ENCODE assay signal across 15 mouse cellular contexts in genomic region chr2:31094565-31094964, GRCm38 (mm10). TPM values are rescaled to one million over a fixed set of nuclear protein-coding genes. Genes with fewer than 3 reads are reported as not detected.
A peak's percentile ranks its signal among the peaks of the same experiment; 100 is the strongest.
DNase-seq lines count a peak whose midpoint lies in the region; ATAC-seq and TF ChIP-seq lines count a peak whose summit lies in the region.
"Had no signal": no experiment of that assay in that cellular context is flagged by ENCODE, and none has a peak within 500 bp of the region (broad histone marks: within the 10 kb centered on the region; RNA-seq: fewer than 3 reads in every experiment).

No protein-coding gene starts in this region.

- no peak for ATAC-seq in kidney, embryonic 16.5 days (ENCODE audit: low FRiP score, low TSS enrichment)
- ATAC-seq in kidney, postnatal 0 days (replicated peaks; ENCODE audit: low FRiP score, low read depth): no peak
- ATAC-seq in stomach, postnatal 0 days (ENCODE audit: low FRiP score, low TSS enrichment): no peak
- no peak for ATAC-seq in forebrain, postnatal 0 days

- H3K36me3 ChIP-seq in kidney, embryonic 16.5 days (ENCODE audit: insufficient read depth, low read length): peaks cover 2% of the 10 kb centered on the region; the same call in 1 of the 2 replicates
- peaks cover 13% of the 10 kb centered on the region; the same call in 1 of the 2 replicates for H3K36me3 ChIP-seq in ES-E14 (ENCODE audit: control insufficient read depth, insufficient read depth, low read length, poor library complexity, severe bottlenecking)
- 0 out of 2 replicates have a peak, but pooled peaks cover 6% of the 10 kb centered on the region for H3K36me3 ChIP-seq in kidney, postnatal 0 days (ENCODE audit: insufficient read depth, low read length)
- 0 out of 2 replicates have a peak, but pooled peaks cover 4% of the 10 kb centered on the region for H3K36me3 ChIP-seq in stomach, postnatal 0 days (ENCODE audit: control insufficient read depth, insufficient read depth, low read length)
- H3K36me3 ChIP-seq in forebrain, postnatal 0 days (ENCODE audit: insufficient read depth): peaks cover 12% of the 10 kb centered on the region
- H3K36me3 ChIP-seq: hindbrain, embryonic 15.5 days; neural tube, embryonic 15.5 days had no signal

- intact Hi-C loops in gastrocnemius, postnatal 14 days (cut with DNase I; ENCODE audit: low total_unique reads): no loop called here
- intact Hi-C loops in left cerebral cortex, postnatal 14 days (cut with DNase I): no loop called here

- H3K27me3 ChIP-seq in kidney, embryonic 16.5 days (ENCODE audit: insufficient read depth, low read length): no peaks in the 10 kb centered on the region
- H3K27me3 ChIP-seq in kidney, postnatal 0 days (ENCODE audit: insufficient read depth, low read length): no peaks in the 10 kb centered on the region
- no peaks in the 10 kb centered on the region for H3K27me3 ChIP-seq in stomach, postnatal 0 days (ENCODE audit: control insufficient read depth, insufficient read depth, low read length)
- no peaks in the 10 kb centered on the region for H3K27me3 ChIP-seq in forebrain, postnatal 0 days (ENCODE audit: insufficient read depth, low read length)
- H3K27me3 ChIP-seq: hindbrain, embryonic 15.5 days; neural tube, embryonic 15.5 days had no signal

- in situ Hi-C loops in ES-E14 (cut with MboI; ENCODE audit: low sequenced_read_pairs in 2 of 2, unreplicated experiment in 2 of 2): no loop called here

- H3K4me1 ChIP-seq in kidney, embryonic 16.5 days (ENCODE audit: insufficient read depth, low read length): peaks cover 32% of the 10 kb centered on the region
- peaks cover 19 to 39% of the 10 kb centered on the region in 2 experiments for H3K4me1 ChIP-seq in ES-E14 (ENCODE audit: control insufficient read depth in 2 of 2, insufficient read depth in 2 of 2, low read length in 2 of 2, poor library complexity in 1 of 2)
- H3K4me1 ChIP-seq in kidney, postnatal 0 days (replicated peaks; ENCODE audit: insufficient read depth, low read length): 0 out of 2 replicates have a peak, but pooled peaks cover 3% of the 10 kb centered on the region
- H3K4me1 ChIP-seq in stomach, postnatal 0 days (replicated peaks; ENCODE audit: control insufficient read depth, insufficient read depth): no peaks in the 10 kb centered on the region
- H3K4me1 ChIP-seq in forebrain, postnatal 0 days (ENCODE audit: insufficient read depth): no peaks in the 10 kb centered on the region
- H3K4me1 ChIP-seq: hindbrain, embryonic 15.5 days had no signal

- H3K4me2 ChIP-seq in kidney, embryonic 16.5 days (replicated peaks; ENCODE audit: low read depth, low read length): no peak overlapping the region
- no peak overlapping the region for H3K4me2 ChIP-seq in kidney, postnatal 0 days (ENCODE audit: low read length)
- no peak overlapping the region for H3K4me2 ChIP-seq in stomach, postnatal 0 days (replicated peaks; ENCODE audit: low read depth)
- H3K4me2 ChIP-seq in forebrain, postnatal 0 days (ENCODE audit: low read depth): no peak overlapping the region
- H3K4me2 ChIP-seq: hindbrain, embryonic 15.5 days; lung, embryonic 14.5 days; neural tube, embryonic 15.5 days had no signal

- WGBS in kidney, embryonic 16.5 days: 33% methylated on average over 5 of the region's 5 CpGs
- WGBS in kidney, postnatal 0 days: 40% methylated on average over 5 of the region's 5 CpGs
- 44% methylated on average over 5 of the region's 5 CpGs for WGBS in stomach, postnatal 0 days
- 69% methylated on average over 5 of the region's 5 CpGs for WGBS in forebrain, postnatal 0 days

- H3K9ac ChIP-seq in kidney, embryonic 16.5 days (replicated peaks; ENCODE audit: low read length): no peak overlapping the region
- H3K9ac ChIP-seq in ES-E14 (ENCODE audit: insufficient read depth, low read depth, low read length, poor library complexity, severe bottlenecking): no peak overlapping the region
- no peak overlapping the region for H3K9ac ChIP-seq in kidney, postnatal 0 days (ENCODE audit: low read depth, low read length)
- H3K9ac ChIP-seq in stomach, postnatal 0 days (ENCODE audit: low read length): no peak overlapping the region
- H3K9ac ChIP-seq in forebrain, postnatal 0 days: no peak overlapping the region
- H3K9ac ChIP-seq: hindbrain, embryonic 15.5 days; lung, embryonic 14.5 days; neural tube, embryonic 15.5 days had no signal

- H3K27ac ChIP-seq in kidney, embryonic 16.5 days (ENCODE audit: low read length): no peak overlapping the region
- peak overlapping the region; percentile 51; the same call in 1 of the 2 replicates for H3K27ac ChIP-seq in ES-E14 (ENCODE audit: insufficient read depth, low read depth, low read length, poor library complexity, severe bottlenecking)
- H3K27ac ChIP-seq in kidney, postnatal 0 days: 0 out of 2 replicates have a peak overlapping the region, but pooled peaks have one; percentile 31
- no peak overlapping the region for H3K27ac ChIP-seq in stomach, postnatal 0 days (replicated peaks)
- H3K27ac ChIP-seq in forebrain, postnatal 0 days (ENCODE audit: low read depth, low read length): no peak overlapping the region
- H3K27ac ChIP-seq: hindbrain, embryonic 15.5 days; neural tube, embryonic 15.5 days had no signal

- no peaks in the 10 kb centered on the region for H3K9me3 ChIP-seq in kidney, embryonic 16.5 days (ENCODE audit: low read length)
- no peaks in the 10 kb centered on the region for H3K9me3 ChIP-seq in ES-E14 (ENCODE audit: control insufficient read depth, insufficient read depth, low read depth, low read length)
- no peaks in the 10 kb centered on the region for H3K9me3 ChIP-seq in kidney, postnatal 0 days (replicated peaks; ENCODE audit: low read length)
- H3K9me3 ChIP-seq in stomach, postnatal 0 days (ENCODE audit: control insufficient read depth, low read length): no peaks in the 10 kb centered on the region
- H3K9me3 ChIP-seq in forebrain, postnatal 0 days (ENCODE audit: low read length): no peaks in the 10 kb centered on the region
- H3K9me3 ChIP-seq: hindbrain, embryonic 15.5 days; neural tube, embryonic 15.5 days had no signal

- no peak for TF ChIP-seq CTCF in kidney, postnatal 0 days (IDR thresholded peaks at IDR 0.05; ENCODE audit: low read depth)
- no peak for TF ChIP-seq CTCF in stomach, postnatal 0 days (IDR thresholded peaks at IDR 0.05; ENCODE audit: low read depth)
- no peak for TF ChIP-seq CTCF in forebrain, postnatal 0 days (IDR thresholded peaks at IDR 0.05; ENCODE audit: low read depth)

- DNase-seq in kidney, adult 11 months: peak; percentile 39
- no peak for DNase-seq in ES-E14 (ENCODE audit: low read depth, low spot score)
- no peak for DNase-seq in kidney, postnatal 0 days (ENCODE audit: low spot score)
- peak; percentile 36 for DNase-seq in stomach, postnatal 0 days (ENCODE audit: low spot score)
- DNase-seq in forebrain, postnatal 0 days: no peak
- no peak for DNase-seq in gastrocnemius, postnatal 14 days
- DNase-seq in left cerebral cortex, postnatal 14 days (ENCODE audit: low spot score in 2 of 2): no peak
- DNase-seq: cerebellum, adult 9-11 months; heart, adult 11 months; lung, embryonic 14.5 days; right cerebral cortex, adult 18-20 months; spleen, adult 18-20 months had no signal

- H3K4me3 ChIP-seq in kidney, embryonic 16.5 days (ENCODE audit: low read length): no peak overlapping the region
- H3K4me3 ChIP-seq in ES-E14 (ENCODE audit: insufficient read depth in 1 of 2, low read depth in 1 of 2, low read length in 2 of 2, poor library complexity in 1 of 2, severe bottlenecking in 1 of 2): no peak overlapping the region
- H3K4me3 ChIP-seq in kidney, postnatal 0 days (replicated peaks; ENCODE audit: low read depth, low read length): no peak overlapping the region
- no peak overlapping the region for H3K4me3 ChIP-seq in stomach, postnatal 0 days (ENCODE audit: low read depth, low read length)
- no peak overlapping the region for H3K4me3 ChIP-seq in forebrain, postnatal 0 days (ENCODE audit: low read depth, low read length)
- H3K4me3 ChIP-seq: hindbrain, embryonic 15.5 days; neural tube, embryonic 15.5 days had no signal

- TF ChIP-seq EP300 in stomach, postnatal 0 days (optimal IDR thresholded peaks at IDR 0.05): no peak

TF ChIP-seq in ES-E14, 5 proteins besides CTCF, POLR2A, EP300 and RAD21:
- TF ChIP-seq ZC3H11A (IDR thresholded peaks at IDR 0.05; ENCODE audit: borderline replicate concordance, low read depth, low read length): no peak
- TF ChIP-seq ZNF384 (IDR thresholded peaks at IDR 0.05; ENCODE audit: low read depth, low read length): no peak
- no peak for TF ChIP-seq MAFK (IDR thresholded peaks at IDR 0.05; ENCODE audit: insufficient read depth, low read depth, low read length)

RNA-seq across cellular contexts. Expression of gene Fnbp1, which starts 47.2 kb away (rescaled TPM):
- 19.4 and 24.3 TPM in 2 replicates for polyA plus RNA-seq in kidney, embryonic 16.5 days (2015; fragmentation: Nextera tagmentation; extraction: Ambion mirVana)
- total RNA-seq in ES-E14 (2012; rRNA removed): 15.1 and 16.5 TPM in 2 replicates
- polyA plus RNA-seq in kidney, postnatal 0 days (2015; fragmentation: Nextera tagmentation; extraction: Ambion mirVana): 12.3 and 14.0 TPM in 2 replicates
- polyA plus RNA-seq in stomach, postnatal 0 days (2015; fragmentation: Nextera tagmentation; extraction: Ambion mirVana): 15.7 and 16.3 TPM in 2 replicates
- total RNA-seq in forebrain, postnatal 0 days (2014; rRNA removed): 9.2 and 13.3 TPM in 2 replicates
- 9.8 and 20.1 TPM in 2 replicates for polyA plus RNA-seq in forebrain, postnatal 0 days (2015; fragmentation: Nextera tagmentation; extraction: Ambion mirVana)
- 10 to 100 TPM; 16.5 to 21.1 TPM for total RNA-seq in gastrocnemius, postnatal 14 days (2021)
- total RNA-seq in left cerebral cortex, postnatal 14 days (2021): 10 to 100 TPM; 73.0 to 74.2 TPM

RNA-seq across cellular contexts. Expression of gene Gpr107, which starts 57.6 kb away (rescaled TPM):
- polyA plus RNA-seq in kidney, embryonic 16.5 days (2015; fragmentation: Nextera tagmentation; extraction: Ambion mirVana): 38.3 and 41.6 TPM in 2 replicates
- 111 and 156 TPM in 2 replicates for total RNA-seq in ES-E14 (2012; rRNA removed)
- polyA plus RNA-seq in kidney, postnatal 0 days (2015; fragmentation: Nextera tagmentation; extraction: Ambion mirVana): 30.7 and 32.3 TPM in 2 replicates
- polyA plus RNA-seq in stomach, postnatal 0 days (2015; fragmentation: Nextera tagmentation; extraction: Ambion mirVana): 23.7 and 25.4 TPM in 2 replicates
- total RNA-seq in forebrain, postnatal 0 days (2014; rRNA removed): 40.8 and 47.6 TPM in 2 replicates
- polyA plus RNA-seq in forebrain, postnatal 0 days (2015; fragmentation: Nextera tagmentation; extraction: Ambion mirVana): 20.3 and 24.0 TPM in 2 replicates
- total RNA-seq in gastrocnemius, postnatal 14 days (2021): 10 to 100 TPM; 24.7 to 25.2 TPM
- total RNA-seq in left cerebral cortex, postnatal 14 days (2021): 10 to 100 TPM; 51.1 to 52.3 TPM

Comparison
In these comparisons a context has a peak if more than half of its experiments do, and no peak if none do; other contexts are left out.
1. DNase-seq: peak in kidney, adult 11 months (single experiment) and stomach, postnatal 0 days (single experiment); none in ES-E14 (single experiment), kidney, postnatal 0 days (single experiment), forebrain, postnatal 0 days (single experiment), gastrocnemius, postnatal 14 days (single experiment) and left cerebral cortex, postnatal 14 days (0 of 2).
2. H3K27ac ChIP-seq: peak in ES-E14 (single experiment) and kidney, postnatal 0 days (single experiment); none in kidney, embryonic 16.5 days (single experiment), stomach, postnatal 0 days (single experiment) and forebrain, postnatal 0 days (single experiment).